Mouse (Mus musculus): Measurements from ENCODE around the gene Sorbs2.

DNA sequence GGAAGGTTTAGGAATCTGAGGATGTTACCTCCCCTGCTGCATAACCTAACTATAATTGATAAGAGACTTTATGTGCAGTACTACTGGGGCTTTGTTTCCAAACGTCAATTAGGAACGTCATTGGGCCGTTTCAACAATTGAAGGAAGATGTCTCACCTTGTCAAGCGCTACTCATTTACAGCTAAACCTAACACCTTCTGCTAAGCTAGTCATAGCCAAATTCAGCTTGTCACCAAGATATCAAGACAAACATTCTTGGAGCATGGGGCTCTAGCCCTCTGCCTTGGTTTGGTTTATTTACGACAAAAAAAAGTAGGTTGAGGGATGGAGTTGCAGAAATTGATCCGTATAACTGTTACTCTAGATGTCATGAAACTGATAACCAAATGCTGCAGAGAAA, 205.0 kb downstream of the Sorbs2 start:
- no peak for TF ChIP-seq POLR2A (IDR thresholded peaks at IDR 0.05; ENCODE audit: low read depth, low read length)
- no peak for TF ChIP-seq CTCF (conservative IDR thresholded peaks at IDR 0.05; ENCODE audit: insufficient read depth, insufficient read length, low read depth, low read length)

All from kidney, adult 2 months (tissue).